12 mouse cellular contexts compared by ENCODE assay signal in genomic region chr14:27376115-27376648, GRCm38 (mm10). TPM values are rescaled to one million over a fixed set of nuclear protein-coding genes. Genes with fewer than 3 reads are reported as not detected.
A peak's percentile ranks its signal among the peaks of the same experiment; 100 is the strongest.
DNase-seq lines count a peak whose midpoint lies in the region; ATAC-seq lines count a peak whose summit lies in the region.
"Had no signal": no experiment of that assay in that cellular context is flagged by ENCODE, and none has a peak within 500 bp of the region (broad histone marks: within the 10 kb centered on the region; RNA-seq: fewer than 3 reads in every experiment).

No protein-coding gene starts in this region.

- H3K9ac ChIP-seq in embryonic facial prominence, embryonic 13.5 days: no peak overlapping the region
- H3K9ac ChIP-seq in stomach, embryonic 15.5 days: no peak overlapping the region
- H3K9ac ChIP-seq: liver, embryonic 14.5 days; neural tube, embryonic 12.5 days had no signal

- no peak overlapping the region for H3K4me3 ChIP-seq in embryonic facial prominence, embryonic 13.5 days
- no peak overlapping the region for H3K4me3 ChIP-seq in embryonic facial prominence, embryonic 10.5 days
- no peak overlapping the region for H3K4me3 ChIP-seq in stomach, embryonic 15.5 days (replicated peaks)
- H3K4me3 ChIP-seq: neural tube, embryonic 12.5 days had no signal

- H3K36me3 ChIP-seq in embryonic facial prominence, embryonic 13.5 days: no peaks in the 10 kb centered on the region
- no peaks in the 10 kb centered on the region for H3K36me3 ChIP-seq in embryonic facial prominence, embryonic 10.5 days (replicated peaks)
- H3K36me3 ChIP-seq in stomach, embryonic 15.5 days: no peaks in the 10 kb centered on the region
- H3K36me3 ChIP-seq: neural tube, embryonic 12.5 days had no signal

- no peaks in the 10 kb centered on the region for H3K4me1 ChIP-seq in embryonic facial prominence, embryonic 13.5 days
- H3K4me1 ChIP-seq in embryonic facial prominence, embryonic 10.5 days: no peaks in the 10 kb centered on the region
- 0 out of 2 replicates have a peak, but pooled peaks cover 4% of the 10 kb centered on the region for H3K4me1 ChIP-seq in stomach, embryonic 15.5 days
- H3K4me1 ChIP-seq: neural tube, embryonic 12.5 days had no signal

- peak overlapping the region; percentile 8; the same call in 1 of the 2 replicates for H3K27ac ChIP-seq in embryonic facial prominence, embryonic 13.5 days
- H3K27ac ChIP-seq in embryonic facial prominence, embryonic 10.5 days (replicated peaks): no peak overlapping the region
- H3K27ac ChIP-seq in stomach, embryonic 15.5 days: 0 out of 2 replicates have a peak overlapping the region, but pooled peaks have one; percentile 3
- H3K27ac ChIP-seq: liver, embryonic 14.5 days; neural tube, embryonic 12.5 days had no signal

- no peaks in the 10 kb centered on the region for H3K9me3 ChIP-seq in embryonic facial prominence, embryonic 13.5 days
- no peaks in the 10 kb centered on the region for H3K9me3 ChIP-seq in embryonic facial prominence, embryonic 10.5 days
- H3K9me3 ChIP-seq in stomach, embryonic 15.5 days: no peaks in the 10 kb centered on the region
- H3K9me3 ChIP-seq: neural tube, embryonic 12.5 days had no signal

- WGBS in embryonic facial prominence, embryonic 13.5 days: 45% methylated on average over 5 of the region's 5 CpGs
- WGBS in embryonic facial prominence, embryonic 10.5 days: 60% methylated on average over 5 of the region's 5 CpGs
- WGBS in stomach, embryonic 15.5 days: 55% methylated on average over 5 of the region's 5 CpGs

- no peak overlapping the region for H3K4me2 ChIP-seq in embryonic facial prominence, embryonic 13.5 days
- H3K4me2 ChIP-seq in stomach, embryonic 15.5 days: no peak overlapping the region
- H3K4me2 ChIP-seq: neural tube, embryonic 12.5 days had no signal

- no peak for ATAC-seq in embryonic facial prominence, embryonic 13.5 days (ENCODE audit: insufficient number of reproducible peaks, insufficient read depth, low FRiP score, low TSS enrichment, low read depth)
- no peak for ATAC-seq in stomach, embryonic 15.5 days (ENCODE audit: insufficient read depth, low FRiP score, low read depth)
- ATAC-seq: hindbrain, embryonic 16.5 days had no signal

- H3K27me3 ChIP-seq in embryonic facial prominence, embryonic 13.5 days: no peaks in the 10 kb centered on the region
- no peaks in the 10 kb centered on the region for H3K27me3 ChIP-seq in embryonic facial prominence, embryonic 10.5 days (replicated peaks; ENCODE audit: low read depth, poor library complexity, severe bottlenecking)
- H3K27me3 ChIP-seq in stomach, embryonic 15.5 days (replicated peaks): no peaks in the 10 kb centered on the region
- H3K27me3 ChIP-seq: neural tube, embryonic 12.5 days had no signal

- DNase-seq in embryonic facial prominence, embryonic 10.5 days (ENCODE audit: low spot score): no peak
- peak; percentile 51 for DNase-seq in lung, postnatal 36 days
- no peak for DNase-seq in lung, postnatal 25 days (ENCODE audit: low spot score)
- DNase-seq in induced T-regulatory cell, adult 2 months (ENCODE audit: low read depth): peak; percentile 91
- DNase-seq in cerebellum, postnatal 36 days: no peak
- DNase-seq in frontal cortex, postnatal 36 days (ENCODE audit: low spot score in 2 of 2): no peak
- DNase-seq: adrenal gland, postnatal 14 days had no signal

RNA-seq across cellular contexts. Expression of gene Fam208a, which starts 52.5 kb away (rescaled TPM):
- 17.1 and 20.5 TPM in 2 replicates for polyA plus RNA-seq in embryonic facial prominence, embryonic 13.5 days (2015; fragmentation: Nextera tagmentation; extraction: Ambion mirVana)
- polyA plus RNA-seq in embryonic facial prominence, embryonic 10.5 days (2016; fragmentation: Nextera tagmentation; extraction: Ambion mirVana): 13.3 and 14.4 TPM in 2 replicates
- 14.3 and 14.6 TPM in 2 replicates for polyA plus RNA-seq in stomach, embryonic 15.5 days (2015; fragmentation: Nextera tagmentation; extraction: Ambion mirVana)

Comparison
In these comparisons a context has a peak if more than half of its experiments do, and no peak if none do; other contexts are left out.
1. DNase-seq: peak in lung, postnatal 36 days (single experiment) and induced T-regulatory cell, adult 2 months (single experiment); none in embryonic facial prominence, embryonic 10.5 days (single experiment), lung, postnatal 25 days (single experiment), cerebellum, postnatal 36 days (0 of 2) and frontal cortex, postnatal 36 days (0 of 2).